Mouse (Mus musculus) layer of hippocampus, postnatal 25 days (tissue): Measurements from ENCODE around the gene Stk38. TPM values are rescaled to one million over a fixed set of nuclear protein-coding genes. Genes with fewer than 3 reads are reported as not detected.
A peak's percentile ranks its signal among the peaks of the same experiment; 100 is the strongest.
"Not testable (repeated sequence)": the region's sequence is repeated elsewhere in the genome, so short reads cannot be mapped to it uniquely, and the experiment has no call there.

Experiments
- DNase-seq, 2 experiments: peaks; one replicate each; pipeline ENCODE4 v3.0.0; 2022; ENCODE audit warnings: mixed read lengths in 2 of 2, low spot score in 1 of 2; ENCODE audit errors: extremely low spot score in 1 of 2
- total RNA-seq, 2 experiments: library from RNA; stranded (reverse); gene quantifications; 2 replicates each; pipeline ENCODE4 v1.2.3; 2021

Stk38 gene
- total RNA-seq, 2 experiments from 2014 or later: 36.7 to 59.1 TPM

- no peak for DNase-seq
Observed at GRCm38 (mm10) chr17:29015638-29016037, 7.8 kb upstream of the Stk38 start.

GRCm38 (mm10) chr17:29014235-29014634 is 6.4 kb upstream of the Stk38 start:
- DNase-seq: no peak

GRCm38 (mm10) chr17:29009181-29009580 is 1.4 kb upstream of the Stk38 start:
- no peak for DNase-seq

DNA sequence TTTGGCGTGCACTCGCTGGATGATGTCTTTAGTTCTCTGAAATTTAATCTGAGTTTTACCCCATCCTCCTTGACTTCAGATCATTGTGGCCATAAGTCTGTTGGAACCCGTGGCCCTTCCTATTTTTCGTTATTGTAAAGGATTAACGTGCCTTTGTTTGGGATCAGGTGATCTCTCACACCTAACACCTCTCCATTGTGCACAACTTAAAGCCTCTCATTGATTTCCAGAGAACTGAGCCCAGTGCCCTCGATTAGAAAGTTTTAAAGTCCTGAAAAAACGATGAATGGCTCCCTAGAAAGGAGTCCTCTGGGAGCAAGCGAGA is 493 bp upstream of the Stk38 start:
- DNase-seq: no peak

DNA sequence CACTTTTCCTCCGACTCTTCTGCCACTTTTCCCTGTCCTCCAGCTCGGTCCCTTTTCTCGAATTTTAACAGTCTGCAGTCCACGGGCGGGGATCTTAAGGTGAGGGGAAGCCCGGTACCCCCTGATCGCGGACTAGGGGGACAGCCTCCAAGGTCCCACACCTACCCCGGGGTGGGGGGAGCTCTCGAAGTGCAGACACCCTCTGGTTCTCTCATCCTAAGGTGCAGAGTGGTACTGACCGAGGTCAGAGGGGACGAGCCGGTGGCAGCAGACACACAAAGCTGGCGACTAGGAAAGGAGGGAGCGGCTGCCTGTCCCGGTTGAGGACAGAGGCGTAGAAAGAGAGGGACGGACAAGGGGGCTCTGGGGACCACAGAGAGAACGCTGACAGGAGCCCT is 553 bp downstream of the Stk38 start:
- no peak for DNase-seq

DNA sequence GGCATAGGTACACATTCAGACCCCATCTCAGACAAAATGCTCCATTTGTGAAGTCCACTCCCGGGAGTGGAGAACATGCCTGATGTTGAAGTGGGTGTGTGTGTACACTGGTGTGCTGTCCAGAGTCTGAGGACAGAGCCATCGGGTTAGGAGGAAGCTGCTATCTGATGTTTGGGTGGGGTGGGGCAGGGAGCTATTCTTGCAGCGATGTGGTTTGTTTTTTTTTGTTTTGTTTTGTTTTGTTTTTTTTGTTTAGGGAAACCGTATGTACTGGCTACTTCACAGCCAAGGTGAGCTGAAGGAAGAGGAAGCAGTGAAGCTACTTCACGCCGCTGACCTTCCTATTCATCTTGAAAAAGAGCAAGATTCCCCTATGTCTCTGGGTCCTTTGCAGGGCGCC is 983 bp downstream of the Stk38 start:
- no peak for DNase-seq

DNA sequence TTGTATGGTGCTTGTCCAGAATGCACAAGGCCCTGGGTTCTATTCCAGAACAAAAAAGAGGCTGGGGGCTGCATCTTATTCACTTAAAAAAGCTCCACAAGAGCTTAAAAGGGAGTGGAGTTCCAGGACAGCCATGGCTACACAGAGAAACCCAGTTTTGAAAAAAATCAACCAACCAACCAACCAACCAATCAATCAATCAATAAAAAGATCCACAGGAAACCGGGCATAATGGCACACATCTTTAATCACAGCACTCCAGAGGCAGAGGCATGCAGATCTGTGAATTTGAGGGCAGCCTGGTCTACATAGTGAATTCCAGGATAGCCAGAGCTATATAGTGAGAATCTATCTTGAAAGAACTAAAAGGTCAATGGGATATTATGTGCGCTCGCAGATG is 2.8 kb downstream of the Stk38 start:
- DNase-seq: no peak

GRCm38 (mm10) chr17:29003740-29004139 is 4.1 kb downstream of the Stk38 start:
- DNase-seq: no peak

DNA sequence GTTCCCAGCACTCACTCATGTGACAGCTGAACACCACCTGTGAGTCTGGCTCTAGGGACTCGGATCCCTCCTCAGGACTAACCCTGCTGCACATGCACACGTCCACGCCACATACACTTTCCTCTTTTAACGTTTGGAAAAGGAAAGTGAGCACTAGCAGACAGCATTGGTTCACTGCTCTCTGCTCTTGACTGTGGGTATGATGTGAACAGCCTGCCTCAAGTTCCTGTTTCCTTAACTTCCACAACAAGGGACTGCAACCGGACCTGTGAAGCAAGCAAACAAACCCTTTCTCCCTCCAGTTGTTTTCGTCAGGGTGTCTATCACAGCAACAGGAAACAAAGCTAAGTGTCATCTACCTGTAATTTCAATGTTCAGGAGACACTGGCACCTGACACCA is 7.3 kb downstream of the Stk38 start:
- no peak for DNase-seq

GRCm38 (mm10) chr17:28994615-28995014 is 13.2 kb downstream of the Stk38 start:
- no peak for DNase-seq

DNA sequence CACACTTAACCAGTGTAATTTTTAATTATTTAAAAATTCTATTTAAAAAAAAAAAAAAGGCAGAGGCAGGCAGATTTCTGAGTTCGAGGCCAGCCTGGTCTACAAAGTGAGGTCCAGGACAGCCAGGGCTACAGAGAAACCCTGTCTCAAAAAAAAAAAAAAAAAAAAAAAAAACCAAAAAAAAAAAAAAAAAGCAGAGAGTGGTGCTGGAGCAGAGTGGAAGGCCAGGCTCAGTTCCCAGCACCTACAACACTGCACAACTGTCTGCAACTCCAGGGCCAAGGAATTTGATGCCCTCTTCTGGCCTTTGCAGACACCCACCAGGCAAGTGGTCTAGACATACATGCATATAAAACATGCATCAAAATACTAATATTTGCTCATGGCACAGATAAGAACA is 14.8 kb downstream of the Stk38 start:
- not testable (repeated sequence) for DNase-seq

DNA sequence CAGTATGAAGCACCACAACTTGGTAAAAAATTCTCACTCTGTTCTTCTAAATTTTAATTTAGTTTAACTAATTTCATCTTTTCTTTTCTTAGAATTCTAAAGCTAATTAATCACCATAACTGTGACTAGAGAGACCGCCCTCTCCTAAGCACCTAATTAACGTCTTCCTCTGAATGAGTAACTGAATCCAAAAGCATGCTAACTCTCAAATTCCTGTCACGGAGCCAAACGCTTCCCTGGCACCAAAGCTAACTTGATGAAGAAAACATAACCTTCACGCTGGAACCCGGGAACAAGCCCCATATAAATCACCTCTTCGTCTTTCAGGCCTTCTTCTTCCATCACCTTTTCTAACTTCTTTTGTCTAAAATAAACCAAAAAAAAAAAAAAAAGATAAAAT is 15.7 kb downstream of the Stk38 start:
- peak in 1 of 2 experiments; percentile 24 for DNase-seq

DNA sequence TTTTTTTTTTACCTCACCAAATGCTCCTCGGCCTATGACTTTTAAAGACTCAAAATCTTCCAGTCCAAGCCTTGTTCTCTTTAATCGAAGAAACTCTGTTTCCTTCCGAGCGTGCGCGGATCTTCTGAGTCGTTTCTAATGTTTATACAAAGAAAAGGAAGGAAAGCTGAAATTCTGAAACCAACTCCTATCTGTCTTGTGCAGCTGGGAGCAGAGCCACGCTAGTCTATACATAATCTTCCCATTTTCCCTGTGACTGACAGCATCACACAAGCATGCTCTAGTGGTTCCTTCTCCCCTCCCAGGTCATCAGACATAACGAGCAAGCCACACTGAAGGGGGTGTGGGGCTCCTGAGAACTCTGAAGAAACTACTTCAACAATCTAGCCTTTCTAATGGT is 16.5 kb downstream of the Stk38 start:
- no peak for DNase-seq

DNA sequence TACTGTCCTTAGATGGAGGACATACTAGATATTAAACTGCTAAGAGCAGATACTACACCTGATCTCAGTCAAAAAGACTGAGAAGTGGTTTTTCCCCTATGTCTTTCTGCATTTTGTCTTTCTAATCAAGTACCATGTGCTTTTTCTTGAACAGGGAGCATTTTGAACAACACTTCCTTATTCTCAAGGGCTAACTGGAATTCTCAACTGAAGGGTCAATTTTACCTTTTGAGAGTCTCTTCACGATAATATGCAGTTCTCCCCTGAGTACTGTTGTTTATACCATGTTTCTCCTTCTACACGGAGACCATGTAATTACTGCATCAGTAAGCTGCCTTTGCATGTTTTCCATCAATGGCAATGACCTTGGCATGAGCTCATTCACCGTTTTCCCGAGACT is 17.7 kb downstream of the Stk38 start:
- no peak for DNase-seq

DNA sequence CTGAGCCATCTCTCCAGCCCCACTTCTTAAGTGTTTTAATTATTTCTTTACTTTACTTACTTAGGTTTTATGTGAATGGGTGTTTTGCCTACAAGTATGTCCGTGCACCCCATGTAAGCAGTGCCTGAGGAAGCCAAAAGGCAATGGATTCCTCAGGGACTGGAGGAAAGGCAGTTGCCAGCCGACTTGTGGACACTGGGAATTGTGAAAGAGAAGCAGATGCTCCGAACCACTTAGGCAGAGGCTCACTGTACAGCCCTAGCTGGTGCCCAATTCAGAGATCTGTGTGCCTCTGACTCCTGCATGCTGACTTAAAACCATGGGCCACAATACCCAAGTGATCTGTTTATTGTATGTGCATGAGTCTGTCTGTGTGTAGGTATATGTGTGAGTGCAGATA is 18.8 kb downstream of the Stk38 start:
- DNase-seq: no peak

DNA sequence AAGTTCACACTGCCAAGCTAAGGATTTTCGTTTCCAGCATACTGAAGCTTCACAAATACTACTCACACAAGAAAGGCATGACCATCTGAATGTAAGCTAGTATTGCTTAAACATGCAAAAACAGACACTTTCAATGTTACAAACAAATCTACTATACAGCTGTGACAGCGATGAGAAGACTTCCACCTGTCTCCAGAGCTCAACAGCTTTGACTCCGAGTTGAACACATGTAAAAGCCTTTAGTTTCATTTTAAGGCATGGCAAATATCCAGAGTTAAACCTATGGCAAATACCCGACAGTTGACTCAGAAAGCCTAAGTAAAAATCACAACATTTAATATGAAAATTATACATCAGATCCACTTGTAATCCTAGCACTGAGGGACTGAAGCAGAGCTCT is 19.5 kb downstream of the Stk38 start:
- DNase-seq: no peak

DNA sequence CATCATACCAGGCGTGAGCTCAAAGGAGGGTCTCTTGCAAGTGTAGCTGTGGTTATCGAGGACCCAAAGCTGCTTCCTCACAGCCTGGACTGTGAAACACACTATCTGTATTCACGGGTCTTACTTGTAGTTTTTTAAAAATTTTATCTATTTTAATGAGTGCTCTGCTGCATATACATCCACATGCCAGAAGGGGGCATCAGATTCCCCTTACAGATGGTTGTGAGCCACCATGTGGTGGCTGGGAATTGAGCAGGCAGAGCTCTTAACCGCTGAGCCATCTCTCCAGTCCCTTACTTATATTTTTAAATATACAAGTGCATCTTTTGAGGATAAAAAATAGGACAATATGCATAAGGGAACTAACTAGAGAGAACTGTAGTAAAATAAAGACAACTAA is 20.1 kb downstream of the Stk38 start:
- DNase-seq: no peak

- no peak for DNase-seq
Observed at GRCm38 (mm10) chr17:28986833-28987232, 21.0 kb downstream of the Stk38 start.

DNA sequence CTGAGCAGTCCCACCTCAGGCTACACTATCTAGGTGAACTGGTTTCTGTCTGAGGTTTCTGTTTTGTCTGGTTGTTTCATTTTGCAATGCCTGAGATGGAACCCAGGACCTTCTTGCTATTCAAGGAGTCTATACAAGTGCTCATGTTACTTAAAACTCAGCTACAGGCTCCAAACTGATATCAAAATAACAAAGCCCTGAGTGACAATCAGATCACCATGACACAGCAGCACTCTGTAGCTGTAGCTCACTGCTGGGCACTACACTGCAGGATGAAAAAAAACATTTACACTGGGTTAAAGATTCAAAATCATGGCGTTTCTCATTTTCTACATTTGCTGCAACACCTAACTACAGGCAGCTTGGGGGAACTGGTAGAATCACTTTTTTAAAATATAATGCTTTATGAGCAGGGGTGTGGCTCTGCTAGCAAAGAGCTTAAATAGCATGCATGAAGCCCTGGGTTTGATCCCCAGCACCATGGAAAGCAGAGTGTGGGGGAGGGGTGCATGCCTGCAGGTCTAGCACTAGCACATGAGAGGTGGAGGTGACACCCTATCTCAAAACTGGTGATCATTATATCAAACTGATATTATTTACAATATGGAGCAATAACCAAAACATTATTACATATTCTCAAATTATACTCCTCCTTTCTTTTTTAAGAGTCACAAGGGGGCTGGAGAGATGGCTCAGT is 22.9 kb downstream of the Stk38 start:
- DNase-seq: no peak

GRCm38 (mm10) chr17:28982591-28982990 is 25.2 kb downstream of the Stk38 start:
- no peak for DNase-seq

DNA sequence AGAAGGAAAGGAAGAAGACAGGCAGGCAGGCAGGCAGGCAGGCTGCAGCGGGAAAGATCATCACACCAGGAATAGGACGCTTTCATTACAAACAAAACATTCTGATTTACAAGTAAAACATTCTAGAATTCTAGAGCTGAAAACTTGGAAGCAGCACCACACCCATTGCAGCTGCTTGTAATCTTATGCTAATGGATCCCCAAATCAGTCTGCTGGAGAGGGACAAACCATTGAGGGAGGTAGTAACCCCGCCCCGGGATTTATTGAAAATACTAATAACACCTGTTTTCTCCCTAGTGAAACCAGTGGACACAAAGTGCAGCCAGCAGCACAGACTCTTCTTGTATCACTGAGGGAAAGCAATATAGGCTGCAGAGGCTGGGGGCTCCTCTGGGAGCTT is 26.7 kb downstream of the Stk38 start:
- no peak for DNase-seq

GRCm38 (mm10) chr17:28979091-28979490 is 28.7 kb downstream of the Stk38 start:
- DNase-seq: no peak

GRCm38 (mm10) chr17:28970122-28970521 is 37.7 kb downstream of the Stk38 start:
- DNase-seq: no peak
